8 mouse cellular contexts compared by ENCODE assay signal in the genomic region with DNA sequence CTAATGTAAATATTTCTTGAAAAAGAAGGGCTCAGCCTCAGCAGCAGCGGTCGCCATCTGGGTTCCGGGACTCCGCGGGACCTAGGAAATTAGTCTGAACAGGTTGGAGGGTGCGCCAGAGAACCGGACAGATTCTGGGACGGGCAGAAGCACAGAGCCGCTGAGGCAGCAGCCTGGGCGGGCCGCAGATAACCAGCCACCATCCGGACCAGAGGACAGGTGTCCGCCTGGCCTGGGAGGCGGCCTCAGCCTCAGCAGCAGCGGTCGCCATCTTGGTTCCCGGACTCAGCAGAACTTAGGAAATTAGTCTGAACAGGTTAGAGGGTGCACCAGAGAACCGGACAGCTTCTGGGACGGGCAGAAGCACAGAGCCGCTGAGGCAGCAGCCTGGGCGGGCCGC.
A peak's percentile ranks its signal among the peaks of the same experiment; 100 is the strongest.
DNase-seq lines count a peak whose midpoint lies in the region; TF ChIP-seq lines count a peak whose summit lies in the region.
"Not testable (repeated sequence)": the region's sequence is repeated elsewhere in the genome, so short reads cannot be mapped to it uniquely, and the experiment has no call there.

No protein-coding gene starts in this region.

- H3K4me1 ChIP-seq in kidney, adult 2 months (ENCODE audit: control insufficient read depth, insufficient read depth, low read length), result not testable (repeated sequence)

- DNase-seq in adrenal gland, adult 2 months, result peak; percentile 22
- DNase-seq in cerebellum, postnatal 25 days, result peak; percentile 13 to 22
- DNase-seq in gastrocnemius, postnatal 25 days, result peak; percentile 33
- peak; percentile 4 for DNase-seq in kidney, adult 2 months
- DNase-seq in left cerebral cortex, adult 11 months (ENCODE audit: low spot score), result peak; percentile 1
- peak; percentile 35 for DNase-seq in ovary, adult 18-20 months (ENCODE audit: low spot score)
- peak; percentile 62 to 80 for DNase-seq in spleen, postnatal 4 days (ENCODE audit: low spot score in 2 of 2)
- peak; percentile 17 for DNase-seq in urinary bladder, postnatal 14 days (ENCODE audit: low spot score)

- not testable (repeated sequence) for H3K27ac ChIP-seq in kidney, adult 2 months (ENCODE audit: insufficient read depth, low read depth, low read length)

- not testable (repeated sequence) for TF ChIP-seq CTCF in kidney, adult 2 months (conservative IDR thresholded peaks at IDR 0.05; ENCODE audit: insufficient read depth, insufficient read length, low read depth, low read length)

- not testable (repeated sequence) for H3K4me3 ChIP-seq in kidney, adult 2 months (ENCODE audit: insufficient read depth, low read depth, low read length)

- WGBS in kidney, adult 2 months, result 95% methylated on average over 22 of the region's 22 CpGs

- not testable (repeated sequence) for TF ChIP-seq POLR2A in kidney, adult 2 months (IDR thresholded peaks at IDR 0.05; ENCODE audit: low read depth, low read length)

- H3K27me3 ChIP-seq in kidney, adult 2 months (replicated peaks; ENCODE audit: control insufficient read depth, insufficient read depth, low read length), result not testable (repeated sequence)

- not testable (repeated sequence) for H3K36me3 ChIP-seq in kidney, adult 2 months (ENCODE audit: control insufficient read depth, insufficient read depth, low read length)

Comparison
In these comparisons a context has a peak if more than half of its experiments do, and no peak if none do; other contexts are left out.
1. DNase-seq: peak in every context shown above with its lines; median percentile 71 in spleen, postnatal 4 days; 35 in ovary, adult 18-20 months; 33 in gastrocnemius, postnatal 25 days; 22 in adrenal gland, adult 2 months; 18 in cerebellum, postnatal 25 days; 17 in urinary bladder, postnatal 14 days; 4 in kidney, adult 2 months; 1 in left cerebral cortex, adult 11 months.